Mouse (Mus musculus): Measurements from ENCODE around the gene Osgin1. TPM values are rescaled to one million over a fixed set of nuclear protein-coding genes. Genes with fewer than 3 reads are reported as not detected.
A peak's percentile ranks its signal among the peaks of the same experiment; 100 is the strongest.

The Osgin1 gene
- polyA plus RNA-seq, 1 experiment from 2014 or later: not detected

GRCm38 (mm10) chr8:119484145-119484896 lies 50.4 kb downstream of the Osgin1 start:
- H3K4me1 ChIP-seq (replicated peaks): peaks cover 5% of the 10 kb centered on the region; the same call in 1 of the 2 replicates
- H3K4me3 ChIP-seq: no peak overlapping the region
- no peaks in the 10 kb centered on the region for H3K9me3 ChIP-seq
- H3K27me3 ChIP-seq: no peaks in the 10 kb centered on the region
- no peak overlapping the region for H3K27ac ChIP-seq (replicated peaks)
- H3K4me2 ChIP-seq: no peak overlapping the region
- no peaks in the 10 kb centered on the region for H3K36me3 ChIP-seq
- no peak overlapping the region for H3K9ac ChIP-seq
- peak; percentile 61; the same call in 1 of the 2 replicates for ATAC-seq (ENCODE audit: low read depth)
- 78% methylated on average over 11 of the region's 11 CpGs for WGBS

- ATAC-seq (ENCODE audit: low read depth): no peak
- Histone ChIP-seq H3K9ac (no peak overlapping the region), H3K9me3 (no peaks in the 10 kb centered on the region), H3K4me2 (no peak overlapping the region), H3K27ac (replicated peaks) (no peak overlapping the region), H3K4me1 (replicated peaks) (peaks cover 19% of the 10 kb centered on the region), H3K27me3 (0 out of 2 replicates have a peak, but pooled peaks cover 2% of the 10 kb centered on the region), H3K36me3 (no peaks in the 10 kb centered on the region), H3K4me3 (no peak overlapping the region)
- WGBS: 77% methylated on average over 7 of the region's 7 CpGs
Observed at GRCm38 (mm10) chr8:119487093-119487492, 53.2 kb downstream of the Osgin1 start.

Other genes starting within 250 kb of the Osgin1 start
- 613 and 636 TPM in 2 replicates for gene Hsbp1, start 89.6 kb upstream of the Osgin1 start, polyA plus RNA-seq (2015; fragmentation: Nextera tagmentation; extraction: Ambion mirVana)
- 11.0 and 15.6 TPM in 2 replicates for gene Mlycd, start 39.2 kb upstream of the Osgin1 start, polyA plus RNA-seq (2015; fragmentation: Nextera tagmentation; extraction: Ambion mirVana)
- 39.6 and 41.7 TPM in 2 replicates for gene Necab2, start 12.6 kb downstream of the Osgin1 start, polyA plus RNA-seq (2015; fragmentation: Nextera tagmentation; extraction: Ambion mirVana)
- not detected in 2 replicates for gene Slc38a8, start 67.6 kb downstream of the Osgin1 start, polyA plus RNA-seq (2015; fragmentation: Nextera tagmentation; extraction: Ambion mirVana)
- gene Mbtps1, start 124.6 kb downstream of the Osgin1 start, polyA plus RNA-seq (2015; fragmentation: Nextera tagmentation; extraction: Ambion mirVana): 61.0 and 64.3 TPM in 2 replicates
- 121 and 131 TPM in 2 replicates for gene Hsdl1, start 141.1 kb downstream of the Osgin1 start, polyA plus RNA-seq (2015; fragmentation: Nextera tagmentation; extraction: Ambion mirVana)
- gene Dnaaf1, start 141.1 kb downstream of the Osgin1 start, polyA plus RNA-seq (2015; fragmentation: Nextera tagmentation; extraction: Ambion mirVana): 0.18 and 0.25 TPM in 2 replicates
- gene Taf1c, start 171.1 kb downstream of the Osgin1 start, polyA plus RNA-seq (2015; fragmentation: Nextera tagmentation; extraction: Ambion mirVana): 13.5 and 14.7 TPM in 2 replicates
- not detected in 2 replicates for gene Adad2, start 178.6 kb downstream of the Osgin1 start, polyA plus RNA-seq (2015; fragmentation: Nextera tagmentation; extraction: Ambion mirVana)
- not detected in 2 replicates for gene Kcng4, start 201.6 kb downstream of the Osgin1 start, polyA plus RNA-seq (2015; fragmentation: Nextera tagmentation; extraction: Ambion mirVana)
- gene Wfdc1, start 232.2 kb downstream of the Osgin1 start, polyA plus RNA-seq (2015; fragmentation: Nextera tagmentation; extraction: Ambion mirVana): 2.8 and 3.4 TPM in 2 replicates